Mouse (Mus musculus): ENCODE data around the gene Tfap2e.

GRCm38 (mm10) chr4:126734700-126735381 is 1.2 kb downstream of the Tfap2e start:
- TF ChIP-seq CTCF (IDR thresholded peaks at IDR 0.05) (no peak), POLR2A (IDR thresholded peaks at IDR 0.05; ENCODE audit: insufficient read depth, low read depth, low read length) (no peak)
